Mouse (Mus musculus): ENCODE results near the gene Sh3bp1.

DNA sequence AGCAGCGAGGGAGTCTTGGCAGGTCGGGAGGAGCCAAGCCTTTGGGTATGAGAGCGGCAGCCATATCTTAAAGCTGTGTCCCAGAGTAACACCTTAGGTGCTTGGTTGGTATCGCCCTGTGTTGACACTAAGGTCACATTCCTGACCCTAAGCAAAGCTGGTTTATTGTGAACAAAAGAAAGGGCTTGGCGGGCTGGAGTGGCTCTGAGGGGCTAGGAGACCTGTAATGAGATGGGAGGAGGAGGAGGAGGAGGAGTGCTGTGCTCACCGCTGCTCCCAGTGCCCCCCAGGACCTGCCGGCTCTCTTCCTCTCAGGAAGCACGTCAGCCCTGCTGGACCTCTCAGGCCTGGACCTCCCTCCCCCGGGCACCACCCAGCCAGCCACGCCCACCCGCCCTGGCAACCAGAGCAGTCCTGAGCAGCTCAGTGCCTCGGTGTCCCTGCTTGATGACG is 10.1 kb upstream of the Sh3bp1 start:
- no peak for TF ChIP-seq CHD2 (IDR thresholded peaks at IDR 0.05; ENCODE audit: low read depth, low read length)
- TF ChIP-seq HCFC1 (IDR thresholded peaks at IDR 0.05; ENCODE audit: borderline replicate concordance, insufficient read depth, low read length): no peak
- TF ChIP-seq ZC3H11A (IDR thresholded peaks at IDR 0.05; ENCODE audit: borderline replicate concordance, low read depth, low read length): no peak
- TF ChIP-seq ZNF384 (IDR thresholded peaks at IDR 0.05; ENCODE audit: low read depth, low read length): no peak
- TF ChIP-seq MAFK (IDR thresholded peaks at IDR 0.05; ENCODE audit: insufficient read depth, low read depth, low read length): no peak

Measured in ES-E14 (cell line).